Mouse (Mus musculus) bone marrow, adult 2 months (tissue): ENCODE results near the gene Rita1.

Experiments
- CTCF ChIP-seq: fragments of 200-500 bp; IDR thresholded peaks from 2 replicates; pipeline ENCODE4 v1.5.1; 2011; ENCODE audit warnings: low read length, control low read depth; ENCODE audit not compliant: control insufficient read depth, insufficient read depth
- POLR2A ChIP-seq: fragments of 200-500 bp; IDR thresholded peaks from 2 replicates; pipeline ENCODE4 v1.6.1; 2011; ENCODE audit warnings: low read depth, mild to moderate bottlenecking, control low read depth, low read length, borderline replicate concordance; ENCODE audit not compliant: control insufficient read depth

GRCm38 (mm10) chr5:120612822-120613604 lies 624 bp upstream of the Rita1 start:
- TF ChIP-seq CTCF (no peak), POLR2A (peak; percentile 81; the same call in 1 of the 2 replicates)
